Mouse (Mus musculus): ENCODE measurements around the gene Siah2. TPM values are rescaled to one million over a fixed set of nuclear protein-coding genes. Genes with fewer than 3 reads are reported as not detected.

The Siah2 gene
- total RNA-seq, 2 experiments from 2014 or later, result 10.5 to 16.0 TPM

GRCm38 (mm10) chr3:58695507-58695906 is 3.3 kb upstream of the Siah2 start:
- ATAC-seq (replicated peaks; ENCODE audit: poor library complexity), result no peak

GRCm38 (mm10) chr3:58695044-58695443 is 2.8 kb upstream of the Siah2 start:
- no peak for ATAC-seq (replicated peaks; ENCODE audit: poor library complexity)

GRCm38 (mm10) chr3:58693331-58693730 is 1.1 kb upstream of the Siah2 start:
- ATAC-seq (replicated peaks; ENCODE audit: poor library complexity), result no peak

- ATAC-seq (replicated peaks; ENCODE audit: poor library complexity), result 0 out of 2 replicates have a peak, but pooled peaks have one; percentile 1
Observed at GRCm38 (mm10) chr3:58691374-58691939, 743 bp downstream of the Siah2 start.

- ATAC-seq (replicated peaks; ENCODE audit: poor library complexity), result peak; percentile 56
Observed at GRCm38 (mm10) chr3:58690619-58691373, 1.4 kb downstream of the Siah2 start.

DNA sequence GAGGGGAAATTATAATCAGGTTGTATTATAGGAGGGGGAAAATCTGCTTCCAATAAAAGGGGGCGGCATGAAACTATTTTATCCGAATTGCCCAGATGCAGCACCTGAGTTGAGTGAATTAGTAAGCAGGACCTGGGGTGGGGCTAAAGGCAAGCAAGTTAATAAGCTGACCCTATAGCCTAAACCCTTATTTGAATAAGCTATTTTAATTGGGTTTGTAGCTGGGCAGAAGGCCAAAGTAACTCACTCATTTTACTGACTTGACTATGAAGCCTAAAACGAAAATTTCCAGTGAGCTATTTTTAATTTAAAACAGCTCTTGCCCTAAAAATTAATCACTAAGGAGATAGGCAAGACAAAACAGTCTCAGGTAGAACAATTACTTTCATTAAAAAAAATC is 2.5 kb downstream of the Siah2 start:
- no peak for ATAC-seq (replicated peaks; ENCODE audit: poor library complexity)

- ATAC-seq (replicated peaks; ENCODE audit: poor library complexity), result no peak
Observed at GRCm38 (mm10) chr3:58689105-58689504, 3.1 kb downstream of the Siah2 start.

DNA sequence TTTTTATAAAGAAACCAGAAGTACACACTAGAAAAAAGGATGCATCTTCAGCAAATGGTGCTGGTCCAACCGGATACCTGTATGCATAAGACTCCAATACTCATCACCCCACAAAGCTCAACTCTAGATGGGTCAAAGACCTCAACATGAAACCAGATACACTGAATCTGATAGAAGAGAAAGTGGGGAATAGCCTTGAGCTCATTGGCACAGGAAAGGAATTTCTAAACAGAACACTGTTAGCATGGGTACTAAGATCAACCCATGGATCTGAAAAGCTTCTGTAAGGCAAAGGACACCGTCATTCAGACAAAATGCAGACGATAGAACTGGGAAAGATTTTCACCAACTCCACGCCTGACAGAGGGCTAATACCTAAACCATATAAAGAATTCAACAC is 3.6 kb downstream of the Siah2 start:
- ATAC-seq (replicated peaks; ENCODE audit: poor library complexity), result no peak

DNA sequence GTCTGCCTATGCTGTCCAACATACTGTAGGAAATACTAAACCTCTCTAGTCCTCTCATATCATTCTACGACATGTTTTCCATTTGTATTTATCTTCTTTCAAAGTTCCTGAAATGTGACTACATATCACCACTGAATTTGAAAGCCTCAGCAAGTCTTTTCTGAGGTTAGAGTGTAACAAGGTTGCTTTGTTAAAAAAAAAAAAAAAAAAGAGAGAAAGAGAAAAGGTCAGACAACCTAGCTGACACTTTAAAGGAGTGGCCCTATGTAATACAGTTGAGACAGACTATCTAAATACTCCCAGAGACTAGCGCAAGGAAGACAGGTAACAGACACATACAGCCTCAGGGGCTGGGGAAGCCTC is 5.3 kb downstream of the Siah2 start:
- no peak for ATAC-seq (replicated peaks; ENCODE audit: poor library complexity)

- ATAC-seq (replicated peaks; ENCODE audit: poor library complexity), result no peak
Observed at GRCm38 (mm10) chr3:58686206-58686921, 5.8 kb downstream of the Siah2 start.

DNA sequence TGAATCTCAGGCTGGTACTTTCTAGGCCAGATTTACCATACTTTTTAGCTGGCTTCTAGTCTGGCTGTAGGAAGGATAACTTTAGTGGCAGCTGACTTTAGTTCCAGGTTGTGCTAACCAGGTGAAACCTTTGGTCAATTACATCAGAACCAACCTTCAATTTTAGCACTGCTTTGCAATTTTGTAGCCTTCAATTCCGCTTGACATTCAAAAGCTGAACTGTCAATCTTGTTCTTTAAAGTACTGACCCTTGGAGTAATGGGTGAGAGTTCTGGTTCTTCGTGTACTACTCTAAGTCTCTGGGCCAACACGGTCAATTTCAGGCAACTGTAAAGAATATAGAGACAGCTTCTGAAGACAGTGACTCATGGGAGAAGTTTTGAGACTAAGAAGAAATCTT is 6.8 kb downstream of the Siah2 start:
- ATAC-seq (replicated peaks; ENCODE audit: poor library complexity), result no peak

GRCm38 (mm10) chr3:58683346-58683745 is 8.9 kb downstream of the Siah2 start:
- ATAC-seq (replicated peaks; ENCODE audit: poor library complexity), result no peak

DNA sequence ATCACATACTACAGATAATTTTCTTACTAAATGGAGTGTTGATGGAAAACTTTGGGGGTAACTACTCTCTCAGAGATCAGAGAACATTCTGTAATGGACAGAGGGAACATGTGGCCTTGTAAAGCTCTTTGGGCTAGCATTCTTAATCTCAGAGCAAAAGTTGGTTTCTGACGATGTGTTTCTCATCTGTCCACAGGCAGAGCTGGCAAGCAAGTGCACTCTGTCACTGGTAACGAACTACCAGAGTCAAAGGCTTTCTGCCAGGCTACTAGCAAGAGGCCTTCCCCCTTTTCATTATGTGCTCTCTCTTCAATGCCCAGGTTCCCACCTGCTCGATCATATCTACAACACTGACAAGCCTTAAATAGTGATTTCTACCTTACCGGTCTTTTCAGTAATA is 9.9 kb downstream of the Siah2 start:
- ATAC-seq (replicated peaks; ENCODE audit: poor library complexity), result no peak

DNA sequence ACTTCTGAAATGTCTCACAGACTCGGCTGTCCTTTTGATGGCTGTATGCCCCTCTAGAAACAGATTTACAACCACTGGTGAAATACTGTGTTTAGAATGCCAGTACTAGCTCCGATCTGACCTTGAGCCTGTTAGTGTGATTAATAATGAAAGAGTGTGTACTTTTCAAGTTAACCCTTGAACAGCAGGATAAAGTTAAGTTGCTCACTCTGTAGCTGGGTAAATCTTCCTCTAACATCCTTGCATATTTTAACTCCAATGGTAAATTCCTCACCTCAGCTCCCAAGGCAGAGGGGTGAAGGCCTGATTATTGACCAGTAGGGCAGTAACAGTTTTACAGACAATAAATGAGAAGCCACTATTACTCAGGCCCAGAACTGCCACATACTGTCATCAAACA is 10.4 kb downstream of the Siah2 start:
- ATAC-seq (replicated peaks; ENCODE audit: poor library complexity), result no peak

GRCm38 (mm10) chr3:58680943-58681637 is 11.1 kb downstream of the Siah2 start:
- no peak for ATAC-seq (replicated peaks; ENCODE audit: poor library complexity)

GRCm38 (mm10) chr3:58679996-58680395 is 12.2 kb downstream of the Siah2 start:
- no peak for ATAC-seq (replicated peaks; ENCODE audit: poor library complexity)

DNA sequence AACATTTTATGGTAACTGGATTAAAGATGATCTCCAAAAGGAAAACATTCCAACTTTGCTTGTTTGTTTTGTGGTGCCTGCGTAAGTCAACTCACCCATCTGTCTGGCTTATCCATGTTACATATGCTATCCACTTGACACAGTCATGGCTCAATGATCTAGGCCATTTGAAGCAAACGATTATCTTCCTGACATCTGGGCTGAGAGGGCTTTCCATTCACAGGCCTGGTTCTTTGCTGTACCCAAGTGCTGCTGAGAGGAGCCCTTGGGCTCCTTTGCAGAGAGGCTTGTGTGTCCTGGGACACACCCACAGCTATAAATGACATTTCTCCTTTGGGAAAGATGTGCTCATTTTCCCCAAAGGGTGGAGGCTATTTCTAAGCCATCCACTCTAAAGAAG is 13.3 kb downstream of the Siah2 start:
- no peak for ATAC-seq (replicated peaks; ENCODE audit: poor library complexity)

DNA sequence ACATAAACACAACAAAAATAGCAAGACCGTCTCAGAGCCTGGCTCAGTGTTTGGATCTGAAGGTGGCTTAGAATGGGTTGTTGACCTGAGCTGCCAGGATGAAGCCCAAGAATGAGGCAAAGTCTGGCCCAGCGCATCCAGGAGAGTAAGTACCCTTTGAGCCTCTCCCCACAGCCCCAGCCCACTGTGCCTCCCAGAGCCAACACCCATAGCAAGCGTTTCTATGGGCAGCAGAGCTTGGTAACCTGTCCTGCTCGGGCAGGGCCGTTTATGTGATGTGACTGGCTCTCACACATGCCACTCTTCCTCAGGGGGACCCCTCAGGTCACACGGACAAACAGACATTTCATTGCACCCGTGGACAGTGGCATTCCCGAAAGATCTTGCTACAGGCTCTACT is 13.8 kb downstream of the Siah2 start:
- ATAC-seq (replicated peaks; ENCODE audit: poor library complexity), result no peak

DNA sequence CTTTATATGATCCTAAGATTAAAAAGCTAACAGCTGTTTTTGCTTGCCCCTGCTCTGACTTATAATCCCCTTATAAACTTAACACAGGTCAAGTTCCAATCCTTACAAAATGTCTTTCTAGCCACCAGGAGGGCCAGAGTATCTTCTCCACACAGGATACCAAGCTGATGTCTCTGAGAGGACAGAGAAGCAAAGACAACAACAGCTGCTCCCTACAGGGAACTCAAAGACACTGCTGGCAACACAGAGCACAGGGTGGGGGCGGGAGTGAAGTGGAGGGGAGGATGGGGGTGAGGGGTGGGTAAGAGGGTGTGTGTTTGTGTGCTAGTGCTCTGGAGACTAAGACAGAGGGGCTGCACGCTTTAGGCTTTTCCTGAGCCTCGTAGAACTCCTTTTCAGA is 14.6 kb downstream of the Siah2 start:
- ATAC-seq (replicated peaks; ENCODE audit: poor library complexity), result no peak

- ATAC-seq (replicated peaks; ENCODE audit: poor library complexity), result no peak
Observed at GRCm38 (mm10) chr3:58673295-58673694, 18.9 kb downstream of the Siah2 start.

GRCm38 (mm10) chr3:58672481-58673183 is 19.6 kb downstream of the Siah2 start:
- no peak for ATAC-seq (replicated peaks; ENCODE audit: poor library complexity)

Measured in megakaryocyte progenitor cell, adult 5-6 weeks (primary cell).